Mouse (Mus musculus) G1E-ER4 (cell line): Measurements from ENCODE around the gene Stard7. TPM values are rescaled to one million over a fixed set of nuclear protein-coding genes. Genes with fewer than 3 reads are reported as not detected.
A peak's percentile ranks its signal among the peaks of the same experiment; 100 is the strongest.

ENCODE experiments used
- GATA1 ChIP-seq: IDR thresholded peaks from one replicate; pipeline ENCODE4 v1.8.0; 2012; ENCODE audit warnings: low read length, inconsistent platforms
- polyA plus RNA-seq: library from polyadenylated mRNA; stranded (reverse); fragments of >175 nt; gene quantifications from 2 replicates; pipeline ENCODE4 v1.2.3, GENCODE M21; 2012

Stard7 gene
- polyA plus RNA-seq, 1 experiment, result 51.8 TPM

DNA sequence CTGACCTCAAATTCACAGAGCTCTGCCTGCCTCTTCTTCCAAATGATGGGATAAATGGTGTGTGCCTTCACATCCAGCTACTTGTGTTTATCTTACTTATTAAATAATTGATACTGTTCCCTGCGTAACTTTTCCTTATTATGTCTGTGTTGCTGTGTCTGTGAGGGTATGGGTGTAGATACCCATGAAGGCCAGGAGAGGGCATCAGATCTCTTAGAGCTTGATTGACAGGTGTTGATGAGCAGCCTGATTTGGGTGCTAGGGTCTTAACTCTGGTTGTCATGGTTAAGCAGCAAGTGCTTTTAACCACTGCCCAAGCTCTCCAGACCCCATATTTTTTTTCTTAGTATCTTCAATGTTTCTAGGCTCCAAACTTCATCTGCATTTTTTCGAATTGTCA is 38.6 kb downstream of the Stard7 start:
- no peak for TF ChIP-seq GATA1

DNA sequence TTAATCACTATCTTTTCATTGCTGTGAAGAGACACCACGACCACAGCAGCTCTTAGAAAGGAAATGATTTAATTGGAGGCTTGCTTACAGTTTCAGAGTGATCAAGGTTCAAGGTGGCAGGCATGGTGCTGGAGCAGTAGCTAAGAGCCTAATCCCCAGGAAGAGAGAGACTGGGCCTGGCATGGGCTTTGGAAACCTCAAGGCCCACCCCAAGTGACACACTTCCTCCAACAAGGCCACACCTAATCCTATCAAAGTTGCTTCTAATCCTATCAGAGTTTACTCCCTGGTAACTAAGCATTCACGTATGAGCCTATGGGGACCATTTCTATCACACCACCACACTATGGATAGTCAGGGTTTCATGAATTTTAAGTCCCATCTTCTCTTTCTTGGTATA is 40.2 kb downstream of the Stard7 start:
- no peak for TF ChIP-seq GATA1

DNA sequence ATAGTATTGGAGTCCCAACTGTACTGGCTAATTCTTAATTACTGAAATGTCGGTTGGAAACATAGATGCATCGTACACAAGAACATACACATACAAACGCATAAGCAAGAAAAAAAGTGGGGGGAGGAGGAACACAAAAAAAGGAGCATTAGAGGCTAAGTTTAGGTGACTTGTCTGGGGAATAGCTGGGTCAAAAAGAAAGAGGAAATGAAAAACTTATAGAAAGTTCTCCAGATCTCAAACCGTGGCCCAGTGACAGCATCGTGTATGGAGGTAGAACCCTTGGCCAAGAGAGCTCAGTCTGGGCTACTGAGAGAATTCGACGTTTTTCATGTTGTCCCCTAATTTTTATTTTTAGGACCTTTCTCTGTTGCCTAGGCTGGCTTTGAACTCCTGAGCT is 40.7 kb downstream of the Stard7 start:
- TF ChIP-seq GATA1, result no peak

GRCm38 (mm10) chr2:127311193-127311592 is 41.2 kb downstream of the Stard7 start:
- TF ChIP-seq GATA1, result no peak

- TF ChIP-seq GATA1, result no peak
Observed at GRCm38 (mm10) chr2:127312801-127313200, 42.8 kb downstream of the Stard7 start.

- no peak for TF ChIP-seq GATA1
Observed at GRCm38 (mm10) chr2:127313878-127314277, 43.9 kb downstream of the Stard7 start.

- no peak for TF ChIP-seq GATA1
Observed at GRCm38 (mm10) chr2:127314467-127315154, 44.6 kb downstream of the Stard7 start.

DNA sequence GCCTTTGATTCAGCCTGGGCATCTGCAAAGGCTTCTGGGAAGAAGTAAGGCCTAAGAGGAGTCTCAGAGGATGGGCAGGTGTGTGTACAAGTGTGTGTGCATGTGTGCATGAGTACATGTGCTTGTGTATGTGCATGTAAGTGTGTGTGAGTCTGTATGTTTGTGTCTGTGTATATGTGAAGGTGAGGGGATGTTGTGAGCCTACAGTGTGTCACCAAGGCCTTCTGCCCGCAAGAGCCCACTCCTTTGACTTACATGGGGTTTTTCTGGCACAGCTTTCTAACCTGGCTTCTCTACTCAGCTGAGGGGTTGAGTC is 45.1 kb downstream of the Stard7 start:
- TF ChIP-seq GATA1, result no peak

DNA sequence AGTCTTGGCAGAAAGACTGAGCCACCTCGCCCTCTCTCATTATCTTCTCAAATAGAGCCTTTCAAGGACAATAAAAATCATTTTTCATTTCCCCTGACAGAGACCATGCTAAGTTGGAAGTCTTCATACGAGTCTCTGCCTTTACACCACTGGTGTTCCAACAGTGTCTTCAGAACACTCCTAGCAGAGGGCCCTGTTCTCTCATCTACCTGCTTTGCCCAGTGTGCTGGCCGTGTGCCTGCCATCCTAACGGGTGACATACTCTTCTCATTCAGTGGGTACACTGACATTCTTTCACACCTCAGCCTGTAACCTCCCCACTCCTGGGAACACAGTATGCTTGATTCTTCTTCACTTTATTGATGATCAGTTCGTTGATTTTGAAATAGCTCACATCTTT is 46.4 kb downstream of the Stard7 start:
- TF ChIP-seq GATA1, result no peak

- no peak for TF ChIP-seq GATA1
Observed at GRCm38 (mm10) chr2:127318136-127318535, 48.1 kb downstream of the Stard7 start.

- TF ChIP-seq GATA1, result no peak
Observed at GRCm38 (mm10) chr2:127319071-127319470, 49.1 kb downstream of the Stard7 start.

DNA sequence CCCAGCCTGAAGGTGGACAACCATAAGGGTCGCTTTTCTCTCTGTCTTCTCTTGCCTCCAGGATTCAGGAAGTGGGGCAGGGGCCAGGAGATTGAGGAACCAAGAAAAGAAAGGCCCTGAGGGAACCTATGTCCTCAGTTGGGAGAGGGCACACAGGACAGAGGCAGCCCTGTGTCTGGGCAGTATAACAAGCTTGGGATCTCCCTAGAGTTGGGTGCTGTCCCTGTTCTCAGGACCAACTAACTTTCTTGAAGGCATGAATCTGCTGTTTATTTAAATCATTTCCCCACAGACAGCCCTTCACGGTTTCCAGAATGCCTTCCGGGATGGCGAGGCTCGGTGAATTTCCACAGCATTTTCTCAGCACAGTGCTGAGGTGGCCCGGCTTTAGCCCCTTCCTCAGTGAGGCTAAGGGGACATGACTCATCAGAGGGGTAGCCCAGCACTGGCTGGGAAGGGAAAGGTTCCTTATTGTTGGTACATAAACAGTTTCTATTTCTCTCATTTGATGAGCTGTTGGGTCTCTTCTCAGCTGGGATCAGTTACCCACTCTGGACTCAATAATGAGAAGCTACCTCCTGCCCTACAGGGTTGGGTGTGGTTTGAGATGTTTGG is 52.8 kb downstream of the Stard7 start:
- TF ChIP-seq GATA1, result no peak

GRCm38 (mm10) chr2:127323667-127324066 is 53.6 kb downstream of the Stard7 start:
- no peak for TF ChIP-seq GATA1

DNA sequence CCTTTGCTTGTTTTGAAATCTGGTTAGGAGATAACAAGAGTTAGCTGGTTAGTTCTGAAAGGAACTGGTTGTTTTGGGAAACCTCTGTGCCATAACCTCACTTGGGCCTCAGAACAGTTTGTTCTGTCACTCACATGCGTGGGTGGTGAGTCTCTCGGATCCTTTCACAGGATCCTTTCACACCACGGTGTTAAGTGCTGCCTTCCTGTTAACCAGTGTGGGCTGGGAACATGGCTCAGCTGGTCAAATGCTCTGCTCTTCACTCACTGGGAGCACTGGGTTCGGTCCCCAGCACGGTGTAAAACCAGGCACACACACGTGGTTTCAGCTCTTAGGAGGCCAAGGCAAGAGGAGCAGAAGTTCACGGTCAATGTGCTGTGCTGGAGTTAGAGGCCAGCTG is 54.4 kb downstream of the Stard7 start:
- no peak for TF ChIP-seq GATA1

- TF ChIP-seq GATA1, result peak; percentile 57
Observed at GRCm38 (mm10) chr2:127328090-127328851, 58.3 kb downstream of the Stard7 start.

- no peak for TF ChIP-seq GATA1
Observed at GRCm38 (mm10) chr2:127332807-127333570, 63.0 kb downstream of the Stard7 start.
